Mouse (Mus musculus) lung, embryonic 14.5 days (tissue): Measurements from ENCODE around the gene Mettl22. TPM values are rescaled to one million over a fixed set of nuclear protein-coding genes. Genes with fewer than 3 reads are reported as not detected.

ENCODE experiments used
- ATAC-seq: fragments of 200-750 bp; cut with Nextera tagmentation; 2 replicates; pipeline ENCODE4 v1.8.0; 2017; ENCODE audit warnings: mild to moderate bottlenecking, moderate TSS enrichment, moderate library complexity; ENCODE audit not compliant: insufficient read depth
- DNase-seq: peaks from one replicate; pipeline ENCODE4 v3.0.0-alpha.2; 2015
- H3K27ac ChIP-seq: fragments of 300-500 bp; sonication (generic); 2 replicates; pipeline ENCODE4 v1.5.1; 2014; ENCODE audit warnings: low read depth, mild to moderate bottlenecking, moderate library complexity
- H3K27me3 ChIP-seq: fragments of 300-500 bp; sonication (generic); 2 replicates; pipeline ENCODE4 v1.6.1; 2014; ENCODE audit warnings: low read length, control low read depth; ENCODE audit not compliant: insufficient read depth
- H3K36me3 ChIP-seq: fragments of 300-500 bp; sonication (generic); 2 replicates; pipeline ENCODE4 v1.6.1; 2014; ENCODE audit warnings: control low read depth; ENCODE audit not compliant: insufficient read depth
- H3K4me1 ChIP-seq: fragments of 300-500 bp; sonication (generic); 2 replicates; pipeline ENCODE4 v1.6.1; 2014; ENCODE audit warnings: antibody characterized with exemption, control low read depth; ENCODE audit not compliant: insufficient read depth
- H3K4me2 ChIP-seq: fragments of 300-500 bp; sonication (generic); 2 replicates; pipeline ENCODE4 v1.6.1; 2014; ENCODE audit warnings: mild to moderate bottlenecking
- H3K4me3 ChIP-seq: fragments of 300-500 bp; sonication (generic); 2 replicates; pipeline ENCODE4 v1.5.1; 2014; ENCODE audit warnings: low read depth, low read length
- H3K9ac ChIP-seq: fragments of 300-500 bp; sonication (generic); 2 replicates; pipeline ENCODE4 v1.6.1; 2014
- H3K9me3 ChIP-seq: fragments of 300-500 bp; sonication (generic); 2 replicates; pipeline ENCODE4 v1.6.1; 2016; ENCODE audit warnings: low read depth, low read length, control low read depth
- CTCF ChIP-seq: IDR thresholded peaks from 2 replicates; pipeline ENCODE4 v1.5.1; 2016; ENCODE audit warnings: antibody characterized with exemption, low read depth
- WGBS: fragments of 180-500 bp; shearing (Covaris S2); extraction: QIAGEN DNeasy Blood & Tissue Kit; methylation state at CpG from one replicate; pipeline ENCODE4 v1.1.7; 2014; 5-methylcytosine and 5-hydroxymethylcytosine counted together
- polyA plus RNA-seq: library from polyadenylated mRNA; unstranded; fragments of >200 nt; fragmentation: Nextera tagmentation; extraction: Ambion mirVana; gene quantifications from 2 replicates; pipeline ENCODE4 v1.2.1, GENCODE M21; 2014

Gene Mettl22
- polyA plus RNA-seq, 1 experiment from 2014 or later: 15.9 TPM

DNA sequence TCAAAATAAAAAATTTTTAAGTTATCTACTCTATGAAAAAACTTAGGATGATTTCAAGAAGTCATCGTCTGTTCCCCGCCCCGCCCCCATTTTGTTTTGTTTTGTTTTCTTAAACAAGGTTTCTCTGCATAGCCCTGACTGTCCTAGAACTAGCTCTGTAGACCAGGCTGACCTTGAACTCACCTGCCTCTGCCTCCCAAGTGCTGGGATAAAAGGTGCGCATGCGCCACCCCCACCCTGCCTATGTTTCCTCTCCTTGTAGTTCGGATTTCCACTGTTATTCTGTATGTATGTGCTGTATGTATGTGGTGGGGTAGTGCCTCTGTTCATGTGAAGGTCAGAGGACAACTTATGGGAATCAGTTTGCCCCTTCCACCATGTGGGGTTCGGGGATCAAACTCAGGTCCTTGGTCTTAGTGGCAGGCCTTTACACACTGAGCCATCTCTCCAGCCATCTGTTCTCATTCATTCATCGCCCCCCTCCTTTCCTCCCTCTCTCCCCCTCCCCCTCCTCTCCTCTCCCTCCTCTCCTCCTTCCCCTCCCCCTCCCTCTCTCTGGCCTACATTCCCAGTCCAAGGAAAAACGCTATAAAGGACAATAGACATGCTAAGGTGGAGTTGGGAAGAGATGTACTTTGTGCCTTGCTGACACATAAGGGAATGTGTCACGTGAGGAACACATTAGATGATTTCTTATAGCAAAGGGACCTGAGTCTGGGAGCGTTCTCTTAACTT, 64.0 kb downstream of the Mettl22 start:
- no peak overlapping the region for H3K9ac ChIP-seq
- ATAC-seq (no peak), DNase-seq (no peak)
- H3K27me3 ChIP-seq: no peaks in the 10 kb centered on the region
- H3K27ac ChIP-seq: no peak overlapping the region
- H3K36me3 ChIP-seq: no peaks in the 10 kb centered on the region
- 79% methylated on average over 11 of the region's 11 CpGs for WGBS
- H3K4me2 ChIP-seq: no peak overlapping the region
- TF ChIP-seq CTCF: no peak
- no peaks in the 10 kb centered on the region for H3K4me1 ChIP-seq
- no peaks in the 10 kb centered on the region for H3K9me3 ChIP-seq
- H3K4me3 ChIP-seq: no peak overlapping the region

DNA sequence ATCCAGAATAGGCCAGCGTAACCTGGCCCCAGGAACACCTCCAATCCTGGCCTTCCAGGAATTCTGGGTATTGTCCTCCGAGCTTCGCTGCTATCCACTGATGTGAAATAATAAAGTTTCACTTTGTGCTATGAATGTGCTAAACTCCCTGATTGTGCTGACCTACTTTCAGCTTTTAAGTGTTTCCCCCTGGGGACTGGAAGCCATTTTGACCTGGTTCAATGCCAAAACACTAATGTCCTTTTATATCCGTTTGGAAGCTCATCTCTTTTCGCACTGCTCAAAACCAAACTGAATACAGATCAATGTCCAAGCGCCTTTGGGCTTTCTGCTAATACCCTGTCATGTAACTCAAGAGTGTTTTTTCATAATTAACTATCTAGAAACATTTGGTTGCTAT, 64.8 kb downstream of the Mettl22 start:
- Histone ChIP-seq H3K4me2 (no peak overlapping the region), H3K27ac (no peak overlapping the region), H3K4me3 (no peak overlapping the region), H3K9ac (no peak overlapping the region), H3K9me3 (no peaks in the 10 kb centered on the region), H3K36me3 (no peaks in the 10 kb centered on the region), H3K27me3 (no peaks in the 10 kb centered on the region), H3K4me1 (no peaks in the 10 kb centered on the region)
- DNase-seq (peak; percentile 19), ATAC-seq (no peak)
- TF ChIP-seq CTCF: no peak
- WGBS: 86% methylated on average over 6 of the region's 6 CpGs

DNA sequence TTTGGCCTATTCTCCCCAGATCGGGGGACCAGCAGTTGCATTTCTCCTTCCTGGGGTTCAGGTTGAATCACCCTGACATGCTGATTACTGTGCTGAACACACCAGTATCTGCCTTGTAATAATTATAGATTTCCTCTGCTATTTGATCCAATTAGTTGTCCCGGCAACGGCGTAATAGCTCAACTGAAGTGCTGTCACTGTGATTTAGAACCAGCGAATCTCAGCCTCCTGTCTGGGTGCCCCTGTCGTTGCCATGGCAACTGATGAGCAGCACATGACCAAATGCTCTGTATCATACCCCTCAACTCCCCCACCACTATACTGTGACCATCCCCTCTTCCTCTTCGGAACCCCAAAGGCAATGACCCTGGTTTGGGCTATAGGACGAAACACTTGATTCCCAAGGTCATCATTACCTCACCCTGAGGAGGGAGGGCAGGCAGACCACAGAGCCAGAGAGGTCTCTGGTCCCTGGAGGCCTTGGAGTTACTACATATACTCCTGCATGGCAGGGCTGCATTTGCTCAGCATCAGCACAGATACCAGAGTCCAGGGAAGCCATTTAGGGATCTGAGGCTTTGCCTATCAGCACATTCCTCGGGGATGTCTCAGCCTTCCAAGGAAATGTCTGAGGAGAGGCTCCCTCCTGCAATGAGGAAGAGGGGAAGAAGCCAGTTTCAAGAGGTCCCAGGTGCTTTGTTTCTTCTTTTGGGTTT, 68.7 kb downstream of the Mettl22 start:
- DNase-seq (no peak), ATAC-seq (peak; percentile 21; the same call in 1 of the 2 replicates)
- Histone ChIP-seq H3K27me3 (no peaks in the 10 kb centered on the region), H3K27ac (no peak overlapping the region), H3K9ac (no peak overlapping the region), H3K36me3 (no peaks in the 10 kb centered on the region), H3K4me1 (no peaks in the 10 kb centered on the region), H3K4me2 (no peak overlapping the region), H3K9me3 (no peaks in the 10 kb centered on the region), H3K4me3 (no peak overlapping the region)
- 52% methylated on average over 9 of the region's 9 CpGs for WGBS
- TF ChIP-seq CTCF: no peak

Other genes starting within 250 kb of the Mettl22 start
- not detected in 2 replicates for gene Tmem114, start 45.7 kb upstream of the Mettl22 start, polyA plus RNA-seq
- 15.7 and 16.8 TPM in 2 replicates for gene Abat, start 42.6 kb downstream of the Mettl22 start, polyA plus RNA-seq
- gene Pmm2, start 166.9 kb downstream of the Mettl22 start, polyA plus RNA-seq: 51.7 and 52.0 TPM in 2 replicates
- gene Tmem186, start 166.9 kb downstream of the Mettl22 start, polyA plus RNA-seq: 11.7 and 12.3 TPM in 2 replicates
- gene Carhsp1, start 201.4 kb downstream of the Mettl22 start, polyA plus RNA-seq: 27.6 and 27.7 TPM in 2 replicates
- gene Gm5767, start 210.0 kb downstream of the Mettl22 start, polyA plus RNA-seq: not detected in 2 replicates